Mouse (Mus musculus) MEL (cell line): ENCODE measurements at regions not wholly inside any gene's neighbourhood (a gene's known extent, or its start where the extent isn't known, plus 50 kb on each side); places are given as distances from the start of the nearest gene placed in this dataset.

Source experiments
- DNase-seq: peaks from one replicate; pipeline ENCODE4 v3.0.0; 2011; ENCODE audit warnings: low read depth, low spot score
- H3K27ac ChIP-seq: 2 replicates; pipeline ENCODE4 v1.5.1; 2012; ENCODE audit warnings: low read depth, mild to moderate bottlenecking, control low read depth, low read length, moderate library complexity; ENCODE audit not compliant: control insufficient read depth
- H3K27me3 ChIP-seq, 2 experiments: fragments of 150-350 bp in 1 of 2; sonication (generic) in 1 of 2; 2 replicates each; pipeline ENCODE4 v1.6.1; 2012; ENCODE audit warnings: low read length in 2 of 2, mild to moderate bottlenecking in 2 of 2, improper control_type of control experiment in 1 of 2, moderate library complexity in 1 of 2; ENCODE audit not compliant: insufficient read depth in 2 of 2, control insufficient read depth in 1 of 2
- H3K36me3 ChIP-seq, 2 experiments: 2 replicates each; pipeline ENCODE4 v1.6.1; 2012 to 2014; ENCODE audit warnings: low read length in 2 of 2, improper control_type of control experiment in 1 of 2, inconsistent platforms in 1 of 2, mild to moderate bottlenecking in 1 of 2; ENCODE audit not compliant: insufficient read depth in 2 of 2, control insufficient read depth in 1 of 2
- H3K4me1 ChIP-seq, 2 experiments: fragments of 150-350 bp in 1 of 2; sonication (generic) in 1 of 2; 2 replicates each; pipeline ENCODE4 v1.6.1; 2012; ENCODE audit warnings: low read length in 2 of 2, improper control_type of control experiment in 1 of 2, mild to moderate bottlenecking in 1 of 2; ENCODE audit not compliant: insufficient read depth in 2 of 2, control insufficient read depth in 1 of 2
- H3K4me3 ChIP-seq, 2 experiments: fragments of 150-350 bp in 1 of 2; sonication (generic) in 1 of 2; 2 replicates each; pipeline ENCODE4 v1.5.1; 2012; ENCODE audit warnings: low read depth in 2 of 2, low read length in 2 of 2, mild to moderate bottlenecking in 2 of 2, moderate library complexity in 2 of 2, control low read depth in 1 of 2, improper control_type of control experiment in 1 of 2; ENCODE audit not compliant: control insufficient read depth in 1 of 2, insufficient read depth in 1 of 2
- H3K79me2 ChIP-seq: 2 replicates; pipeline ENCODE4 v1.6.1; 2012; ENCODE audit warnings: mild to moderate bottlenecking, low read length, moderate library complexity; ENCODE audit not compliant: control insufficient read depth, poor library complexity, insufficient read depth
- H3K9ac ChIP-seq: 2 replicates; pipeline ENCODE4 v1.6.1; 2012; ENCODE audit warnings: low read depth, mild to moderate bottlenecking, control low read depth, low read length, moderate library complexity; ENCODE audit not compliant: control insufficient read depth, poor library complexity, severe bottlenecking
- H3K9me3 ChIP-seq: fragments of 150-350 bp; sonication (generic); replicated peaks from 2 replicates; pipeline ENCODE4 v1.6.1; 2012; ENCODE audit warnings: mild to moderate bottlenecking, low read length, improper control_type of control experiment, moderate library complexity; ENCODE audit not compliant: insufficient read depth
- CHD1 ChIP-seq: IDR thresholded peaks from 2 replicates; pipeline ENCODE4 v1.6.1; 2012; ENCODE audit warnings: low read depth, mild to moderate bottlenecking, inconsistent platforms, low read length, improper control_type of control experiment
- EP300 ChIP-seq, 2 experiments: IDR thresholded peaks; 2 replicates each; pipeline ENCODE4 v1.6.1; 2011; ENCODE audit warnings: improper control_type of control experiment in 2 of 2, low read length in 2 of 2, low read depth in 1 of 2, mild to moderate bottlenecking in 1 of 2
- ETS1 ChIP-seq: IDR thresholded peaks from 2 replicates; pipeline ENCODE4 v1.6.1; 2012; ENCODE audit warnings: low read depth, mild to moderate bottlenecking, inconsistent platforms, low read length, improper control_type of control experiment, moderate library complexity
- GABPA ChIP-seq: IDR thresholded peaks from 2 replicates; pipeline ENCODE4 v1.6.1; 2012; ENCODE audit warnings: low read depth, mild to moderate bottlenecking, inconsistent platforms, low read length, improper control_type of control experiment, moderate library complexity
- GATA1 ChIP-seq: IDR thresholded peaks from 2 replicates; pipeline ENCODE4 v1.6.1; 2011; ENCODE audit warnings: low read depth, low read length, improper control_type of control experiment
- MEF2A ChIP-seq: IDR thresholded peaks from 2 replicates; pipeline ENCODE4 v1.6.1; 2014; ENCODE audit warnings: low read depth, mild to moderate bottlenecking, inconsistent platforms, low read length, improper control_type of control experiment; ENCODE audit not compliant: poor library complexity, insufficient replicate concordance, severe bottlenecking; ENCODE audit errors: extremely low read depth
- MXI1 ChIP-seq: IDR thresholded peaks from 2 replicates; pipeline ENCODE4 v1.6.1; 2011; ENCODE audit warnings: mild to moderate bottlenecking, low read depth, low read length, improper control_type of control experiment
- MYB ChIP-seq: IDR thresholded peaks from 2 replicates; pipeline ENCODE4 v1.6.1; 2011; ENCODE audit warnings: mild to moderate bottlenecking, low read depth, low read length, improper control_type of control experiment
- NELFE ChIP-seq: IDR thresholded peaks from 2 replicates; pipeline ENCODE4 v1.6.1; 2011; ENCODE audit warnings: low read depth, low read length, improper control_type of control experiment
- NRF1 ChIP-seq: IDR thresholded peaks from 2 replicates; pipeline ENCODE4 v1.6.1; 2014; ENCODE audit warnings: low read depth, mild to moderate bottlenecking, inconsistent platforms, low read length, improper control_type of control experiment, moderate library complexity; ENCODE audit not compliant: poor library complexity, insufficient read depth, severe bottlenecking
- POLR2AphosphoS2 ChIP-seq: IDR thresholded peaks from 2 replicates; pipeline ENCODE4 v1.6.1; 2011; ENCODE audit warnings: low read length, improper control_type of control experiment
- POLR2AphosphoS5 ChIP-seq: IDR thresholded peaks from 2 replicates; pipeline ENCODE4 v1.6.1; 2012; ENCODE audit warnings: low read depth, borderline replicate concordance, mild to moderate bottlenecking, inconsistent platforms, low read length, moderate library complexity, mixed read lengths
- SMC3 ChIP-seq: IDR thresholded peaks from 2 replicates; pipeline ENCODE4 v1.6.1; 2011; ENCODE audit warnings: low read depth, low read length, improper control_type of control experiment
- TAL1 ChIP-seq: IDR thresholded peaks from 2 replicates; pipeline ENCODE4 v1.6.1; 2012; ENCODE audit warnings: mild to moderate bottlenecking, inconsistent platforms, low read length, moderate library complexity, mixed read lengths
- TCF12 ChIP-seq: IDR thresholded peaks from 2 replicates; pipeline ENCODE4 v1.6.1; 2014; ENCODE audit warnings: low read depth, mild to moderate bottlenecking, inconsistent platforms, low read length, improper control_type of control experiment, moderate library complexity
- UBTF ChIP-seq: IDR thresholded peaks from 2 replicates; pipeline ENCODE4 v1.6.1; 2012; ENCODE audit warnings: low read depth, mild to moderate bottlenecking, inconsistent platforms, low read length, improper control_type of control experiment, moderate library complexity, borderline replicate concordance; ENCODE audit not compliant: insufficient read depth
- USF1 ChIP-seq: IDR thresholded peaks from 2 replicates; pipeline ENCODE4 v1.6.1; 2014; ENCODE audit warnings: low read depth, mild to moderate bottlenecking, inconsistent platforms, low read length, improper control_type of control experiment, moderate library complexity
- USF2 ChIP-seq, 2 experiments: IDR thresholded peaks; 2 replicates each; pipeline ENCODE4 v1.6.1; 2011 to 2012; ENCODE audit warnings: improper control_type of control experiment in 2 of 2, low read length in 2 of 2, borderline replicate concordance in 1 of 2, inconsistent platforms in 1 of 2, low read depth in 1 of 2, mild to moderate bottlenecking in 1 of 2; ENCODE audit not compliant: insufficient read depth in 1 of 2
- ZC3H11A ChIP-seq: IDR thresholded peaks from 2 replicates; pipeline ENCODE4 v1.6.1; 2012; ENCODE audit warnings: low read depth, mild to moderate bottlenecking, inconsistent platforms, low read length, improper control_type of control experiment
- ZMIZ1 ChIP-seq: IDR thresholded peaks from 2 replicates; pipeline ENCODE4 v1.6.1; 2012; ENCODE audit warnings: low read depth, mild to moderate bottlenecking, inconsistent platforms, low read length, improper control_type of control experiment, moderate library complexity

DNA sequence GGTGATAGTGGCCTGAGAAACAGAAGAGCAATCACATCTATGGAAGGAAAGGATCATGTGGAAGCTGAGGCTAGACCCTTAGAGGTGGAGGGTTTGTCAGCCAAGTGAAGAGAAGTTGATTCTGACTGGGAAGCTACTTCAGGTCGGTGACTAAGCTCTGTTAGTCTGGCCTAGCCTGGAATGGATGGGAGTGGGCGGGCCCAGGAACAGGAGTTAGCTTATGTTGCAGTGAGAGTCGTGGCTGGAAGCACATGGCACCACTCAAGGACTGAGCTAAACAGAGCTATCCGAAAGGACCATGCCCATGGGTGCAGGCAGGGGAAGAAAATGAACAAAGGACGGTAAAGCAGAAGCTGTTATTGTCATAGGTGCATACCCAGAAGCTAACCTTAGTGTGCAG, 199.6 kb upstream of the Klf12 start:
- H3K9ac ChIP-seq, result no peak overlapping the region
- no peaks in the 10 kb centered on the region for H3K27me3 ChIP-seq
- H3K9me3 ChIP-seq, result no peaks in the 10 kb centered on the region
- no peak overlapping the region for H3K4me3 ChIP-seq
- H3K79me2 ChIP-seq, result no peaks in the 10 kb centered on the region
- TF ChIP-seq GATA1, result no peak
- TF ChIP-seq UBTF, result no peak
- TF ChIP-seq TCF12, result no peak
- no peak for TF ChIP-seq POLR2AphosphoS5
- no peak for TF ChIP-seq CHD1
- no peak for TF ChIP-seq TAL1
- no peak for TF ChIP-seq ZC3H11A
- no peak for TF ChIP-seq ETS1
- no peak for TF ChIP-seq GABPA
- no peak for TF ChIP-seq NRF1
- TF ChIP-seq USF2 (IDR thresholded peaks at IDR 0.05; ENCODE audit: borderline replicate concordance in 1 of 2, insufficient read depth in 1 of 2, low read depth in 1 of 2, low read length in 2 of 2), result no peak
- TF ChIP-seq NELFE, result no peak
- no peak for TF ChIP-seq MEF2A
- TF ChIP-seq USF1, result no peak
- TF ChIP-seq MXI1, result no peak
- no peak for TF ChIP-seq SMC3
- no peak for TF ChIP-seq EP300 (IDR thresholded peaks at IDR 0.05; ENCODE audit: low read depth in 1 of 2, low read length in 2 of 2)
- TF ChIP-seq POLR2AphosphoS2, result no peak
- no peak for TF ChIP-seq MYB
- TF ChIP-seq ZMIZ1, result no peak
- no peaks in the 10 kb centered on the region for H3K4me1 ChIP-seq
- no peaks in the 10 kb centered on the region for H3K36me3 ChIP-seq
- H3K27ac ChIP-seq, result no peak overlapping the region
- DNase-seq, result no peak
